Mouse (Mus musculus) heart, postnatal 4 days (tissue): ENCODE measurements around the gene Xylt2. TPM values are rescaled to one million over a fixed set of nuclear protein-coding genes. Genes with fewer than 3 reads are reported as not detected.
"Not testable (repeated sequence)": the region's sequence is repeated elsewhere in the genome, so short reads cannot be mapped to it uniquely, and the experiment has no call there.

Experiments used
- DNase-seq: peaks from one replicate; pipeline ENCODE4 v3.0.0; 2021
- total RNA-seq, 2 experiments: library from RNA; stranded (reverse); gene quantifications; 2 replicates each; pipeline ENCODE4 v1.2.3; 2021

Gene Xylt2
- 10 to 100 TPM; 17.9 to 20.4 TPM for total RNA-seq

- peak; percentile 94 for DNase-seq
Measured at GRCm38 (mm10) chr11:94676754-94677606, at the start of gene Xylt2. Gene Xylt2 (minus strand): TSS chr11:94677515.

DNA sequence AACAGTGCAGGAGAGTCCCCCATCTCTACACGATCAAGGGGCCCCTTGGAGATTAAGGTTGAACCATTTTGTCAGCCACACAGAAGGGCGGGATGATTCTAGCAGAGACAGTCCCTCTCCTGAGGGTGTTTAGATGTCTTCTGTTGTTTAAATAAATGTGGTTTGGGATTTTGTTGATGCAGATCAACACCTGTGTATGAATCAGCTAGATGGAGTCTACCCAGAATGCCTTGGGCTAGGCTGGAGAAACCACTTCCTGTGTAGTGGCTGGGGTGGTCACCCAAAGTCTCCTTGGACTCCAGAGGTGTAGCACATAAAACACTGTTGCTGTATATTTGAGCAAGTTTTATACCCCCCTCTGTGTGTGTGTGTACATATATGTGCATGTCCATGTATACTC is 41.9 kb upstream of the Xylt2 start:
- no peak for DNase-seq

DNA sequence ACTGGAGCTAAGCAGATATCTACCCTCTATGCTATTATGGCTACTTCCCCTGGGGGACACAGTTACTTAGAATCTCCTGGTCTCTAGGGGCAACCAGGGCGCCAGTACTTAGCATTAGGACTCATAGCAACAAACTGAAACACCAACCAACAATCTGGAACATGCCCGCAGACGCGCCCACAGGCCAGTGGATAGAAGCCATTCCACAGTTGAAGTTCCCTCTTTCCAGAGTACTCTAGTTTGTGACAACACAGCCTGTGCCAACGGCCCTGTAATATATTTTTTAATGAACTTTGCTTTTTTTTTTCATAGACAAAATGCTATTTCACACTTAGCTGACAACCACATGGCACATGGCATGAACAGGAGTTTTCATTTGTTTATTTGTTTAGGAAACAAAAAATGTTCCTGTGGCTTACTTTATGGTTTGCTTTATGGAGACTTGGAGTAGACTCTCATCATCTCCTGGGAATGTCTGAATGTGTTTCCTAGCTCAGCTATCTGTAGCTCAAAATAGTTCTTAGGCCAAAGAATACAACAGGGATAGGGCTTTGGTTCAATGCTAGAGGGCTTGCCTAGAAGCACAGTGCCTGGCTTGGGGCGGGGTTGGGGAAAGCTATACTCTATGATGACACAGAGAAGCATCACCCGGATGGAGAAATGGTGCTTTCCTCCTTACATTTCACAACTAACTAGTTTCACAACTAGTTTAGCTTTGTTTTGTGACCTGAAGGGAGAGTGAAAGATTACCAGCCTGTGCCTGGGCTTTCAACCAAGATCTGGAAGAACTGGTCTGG is 41.0 kb upstream of the Xylt2 start:
- no peak for DNase-seq

GRCm38 (mm10) chr11:94717239-94717638 is 39.9 kb upstream of the Xylt2 start:
- no peak for DNase-seq

DNA sequence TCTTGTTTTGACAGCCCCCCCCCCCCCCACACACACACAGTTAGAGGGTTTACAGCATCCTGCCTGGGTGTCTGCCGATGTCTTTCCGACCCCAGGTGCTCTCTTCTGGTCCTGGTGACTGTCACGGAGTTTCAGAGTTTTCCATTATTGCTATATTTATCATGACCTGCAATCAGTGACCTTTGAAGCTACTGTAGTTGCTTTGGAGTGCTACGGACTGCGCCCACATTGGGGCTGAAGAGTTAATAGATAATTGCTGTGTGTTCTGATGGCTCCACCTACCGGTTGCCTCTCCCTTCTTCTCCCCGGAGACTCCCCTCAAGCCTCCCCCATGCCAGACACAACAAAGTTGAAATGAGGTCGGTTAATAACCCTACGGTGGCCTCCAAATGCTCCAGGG is 39.4 kb upstream of the Xylt2 start:
- peak; percentile 68 for DNase-seq

GRCm38 (mm10) chr11:94715622-94716021 is 38.3 kb upstream of the Xylt2 start:
- no peak for DNase-seq

DNA sequence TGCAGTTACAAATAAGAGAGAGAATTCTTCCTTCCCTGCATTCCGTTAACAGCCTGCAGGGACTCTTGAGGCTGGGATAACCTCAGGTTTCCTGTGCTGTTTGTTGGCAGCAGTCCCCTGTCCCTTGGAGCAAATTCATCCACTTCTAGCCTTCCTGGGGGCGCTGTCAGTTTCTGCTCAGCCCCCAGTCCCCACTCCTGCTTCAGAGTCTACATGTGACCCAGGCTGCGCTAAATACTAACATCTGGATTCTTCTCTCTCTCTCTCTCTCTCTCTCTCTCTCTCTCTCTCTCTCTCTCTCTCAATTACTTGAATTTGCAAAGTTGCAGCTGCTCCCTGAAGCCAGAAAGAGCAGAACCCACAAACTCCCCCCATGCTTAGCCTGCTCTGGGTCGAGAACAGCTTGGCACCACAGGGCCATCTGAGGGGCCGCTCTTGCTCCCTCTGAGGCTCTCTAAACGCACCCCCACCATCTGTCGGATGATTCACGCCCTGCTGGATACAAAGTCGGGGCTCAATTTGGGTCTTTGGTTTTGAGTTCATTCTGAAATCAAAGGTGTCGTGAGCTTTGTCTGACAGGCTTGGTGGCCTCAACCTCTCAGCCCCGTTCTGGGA is 36.0 kb upstream of the Xylt2 start:
- DNase-seq: no peak

GRCm38 (mm10) chr11:94704472-94704871 is 27.2 kb upstream of the Xylt2 start, which contains the start of gene Gm11541:
Gene Gm11541 (minus strand): TSS chr11:94704499.
- DNase-seq: peak; percentile 17

DNA sequence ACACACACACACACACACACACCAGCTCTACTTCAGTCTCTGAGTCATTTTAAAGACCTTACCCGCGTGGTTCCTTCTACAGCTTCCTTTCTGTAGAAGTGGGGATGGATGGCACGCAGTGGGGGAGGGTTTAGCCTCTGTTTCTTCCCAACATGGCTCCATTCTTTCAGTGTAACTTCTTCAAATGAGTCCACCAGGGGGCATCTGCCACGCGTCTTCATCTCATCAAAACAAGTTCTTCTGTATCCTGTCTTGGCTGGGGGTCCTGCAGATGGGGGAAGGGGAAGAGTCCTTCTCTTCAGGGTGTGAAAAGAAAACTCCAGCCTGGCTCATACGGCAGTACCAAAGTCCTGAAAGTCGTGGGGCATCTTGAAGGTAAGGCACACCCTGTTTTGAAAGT is 26.7 kb upstream of the Xylt2 start:
- DNase-seq: no peak

DNA sequence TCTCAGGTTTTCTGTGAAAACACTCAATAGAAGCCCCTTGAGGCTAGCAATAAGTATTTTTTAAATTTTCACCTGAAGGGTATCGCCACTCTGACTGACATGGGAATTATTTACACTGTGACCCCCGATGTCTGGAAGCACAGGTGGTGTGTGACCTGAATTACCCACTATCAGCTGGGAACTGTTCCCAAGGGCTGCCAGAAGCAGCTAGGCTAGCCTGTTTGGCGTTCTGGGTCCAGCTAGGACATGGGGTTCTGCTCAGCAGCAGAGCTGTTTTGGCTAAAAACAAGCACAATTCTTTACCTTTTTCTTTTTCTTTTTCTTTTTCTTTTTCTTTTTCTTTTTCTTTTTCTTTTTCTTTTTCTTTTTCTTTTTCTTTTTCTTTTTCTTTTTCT is 24.9 kb upstream of the Xylt2 start:
- no peak for DNase-seq

GRCm38 (mm10) chr11:94701401-94702215 is 24.3 kb upstream of the Xylt2 start:
- no peak for DNase-seq

GRCm38 (mm10) chr11:94699399-94699798 is 22.1 kb upstream of the Xylt2 start:
- DNase-seq: no peak

- no peak for DNase-seq
Measured at GRCm38 (mm10) chr11:94697703-94698464, 20.6 kb upstream of the Xylt2 start.

DNA sequence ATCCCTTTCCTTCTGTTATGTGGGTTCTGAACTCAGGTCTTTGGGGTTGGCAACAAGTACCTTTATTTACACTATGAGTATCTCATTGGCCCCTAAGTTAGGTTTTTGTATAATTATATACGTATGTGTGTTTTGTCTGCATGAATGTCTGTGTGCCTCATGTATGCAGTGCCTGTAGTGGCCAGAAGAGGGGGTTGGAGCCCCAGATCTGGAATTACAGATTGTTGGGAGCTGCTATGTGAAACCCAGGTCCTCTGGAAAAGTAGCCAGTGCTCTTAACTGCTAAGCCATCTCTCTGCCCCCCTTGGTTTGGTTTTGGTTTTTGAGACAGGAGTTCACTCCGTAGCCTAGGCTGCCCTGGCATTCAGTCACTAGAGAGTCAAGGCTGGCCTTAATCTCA is 19.8 kb upstream of the Xylt2 start:
- no peak for DNase-seq

DNA sequence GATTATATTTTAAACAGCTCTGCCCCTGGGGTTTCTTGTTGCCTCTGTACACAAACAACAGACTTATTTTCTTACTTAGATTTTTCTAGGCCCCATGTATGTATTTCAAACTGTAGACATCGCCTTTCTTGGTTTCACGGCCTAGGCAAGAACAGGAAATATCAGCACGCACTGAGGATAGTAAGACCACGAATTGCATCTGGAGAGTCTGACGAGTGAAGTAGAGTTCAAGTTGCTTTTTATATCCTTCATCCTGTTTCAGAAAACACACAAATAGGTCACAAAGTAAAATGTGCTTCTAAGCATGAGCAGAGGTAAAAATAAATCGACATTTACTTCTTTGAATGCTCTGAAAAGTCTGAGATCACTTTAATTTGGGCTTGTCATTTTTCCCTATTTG is 18.2 kb upstream of the Xylt2 start:
- DNase-seq: no peak

DNA sequence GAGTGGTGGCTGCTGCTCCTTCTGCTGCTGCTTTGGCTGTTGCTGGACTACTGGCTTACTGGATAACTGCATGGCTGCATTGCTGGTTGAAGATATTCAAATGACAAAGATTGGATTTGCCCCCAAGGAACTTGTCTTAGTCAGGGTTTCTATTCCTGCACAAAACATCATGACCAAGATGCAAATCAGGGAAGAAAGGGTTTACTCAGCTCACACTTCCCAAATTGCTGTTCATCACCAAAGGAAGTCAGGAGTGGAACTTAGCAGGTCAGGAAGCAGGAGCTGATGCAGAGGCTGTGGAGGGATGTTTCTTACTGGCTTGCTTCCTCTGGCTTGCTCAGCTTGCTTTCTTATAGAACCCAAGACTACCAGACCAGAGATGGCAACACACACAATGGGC is 15.2 kb upstream of the Xylt2 start:
- not testable (repeated sequence) for DNase-seq

- no peak for DNase-seq
Measured at GRCm38 (mm10) chr11:94687178-94687577, 9.9 kb upstream of the Xylt2 start.

DNA sequence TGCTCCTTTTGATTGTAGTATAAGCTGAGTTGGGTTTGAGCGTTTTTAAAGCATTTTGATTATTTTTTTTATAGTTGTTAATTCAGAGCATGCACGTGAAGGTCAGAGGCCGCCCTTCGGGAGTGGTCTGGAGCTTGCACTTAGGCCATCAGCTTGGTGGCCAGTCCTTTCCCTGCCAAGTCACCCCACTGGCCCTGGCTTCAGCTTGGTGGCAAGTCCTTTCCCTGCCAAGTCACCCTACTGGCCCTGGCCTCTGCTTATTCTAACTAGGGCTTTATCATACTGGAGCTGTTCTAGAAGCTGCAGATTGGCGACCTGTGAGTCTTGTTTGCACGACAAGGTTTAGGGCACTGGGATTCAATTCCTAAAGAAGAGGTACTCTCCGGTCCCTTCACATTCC is 5.1 kb upstream of the Xylt2 start:
- DNase-seq: no peak

DNA sequence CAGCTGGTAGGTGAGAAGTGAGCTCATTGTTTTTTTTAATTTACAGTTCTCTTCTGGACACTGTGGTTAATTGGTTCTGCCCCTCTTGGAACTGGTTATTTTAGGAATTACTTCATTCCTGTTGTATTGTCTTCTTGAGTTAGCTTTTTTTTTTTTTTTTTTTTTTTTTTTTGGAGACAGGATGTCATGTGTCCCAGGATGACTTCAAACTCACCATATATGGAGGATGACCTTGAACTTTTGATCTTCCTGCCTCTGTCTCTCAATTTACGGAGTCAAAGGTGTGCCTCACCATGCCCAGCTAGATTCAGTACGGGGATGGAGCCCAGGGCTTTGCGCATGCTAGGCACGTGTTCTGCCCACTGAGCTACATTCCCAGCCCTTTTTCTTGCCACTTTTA is 4.3 kb upstream of the Xylt2 start:
- no peak for DNase-seq

- no peak for DNase-seq
Measured at GRCm38 (mm10) chr11:94680639-94681038, 3.3 kb upstream of the Xylt2 start.

DNA sequence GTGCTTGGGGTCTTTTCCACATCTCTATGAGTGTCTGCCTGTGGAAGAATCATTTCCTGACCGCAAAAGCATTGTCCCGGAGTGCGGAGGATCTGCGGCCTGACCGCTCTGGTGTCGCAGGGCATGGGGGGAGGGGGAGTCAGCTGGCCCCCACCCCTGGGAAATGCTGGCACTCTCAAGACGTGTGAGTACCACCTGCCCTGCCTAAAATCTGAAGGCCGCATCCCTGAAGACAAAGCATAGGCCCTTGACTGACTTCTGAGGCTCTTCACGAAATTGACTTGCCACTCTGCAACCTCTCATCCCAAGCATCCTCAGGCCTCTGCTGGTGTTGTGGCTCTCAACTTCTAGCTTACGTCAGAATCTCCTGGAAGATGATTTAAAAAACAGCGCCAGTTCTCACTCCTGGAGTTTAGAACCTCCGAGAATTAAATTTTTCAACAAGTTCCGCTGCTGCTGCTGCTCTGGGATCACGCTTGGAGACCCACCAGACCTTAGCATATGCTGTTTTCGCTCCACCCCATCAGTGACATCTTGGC is 361 bp upstream of the Xylt2 start:
- no peak for DNase-seq
